Mouse (Mus musculus) cortical plate, adult 2 months (tissue): ENCODE results near the gene Ttll11. TPM values are rescaled to one million over a fixed set of nuclear protein-coding genes. Genes with fewer than 3 reads are reported as not detected.

ENCODE experiments used
- H3K27ac ChIP-seq: fragments of 200-500 bp; 2 replicates; pipeline ENCODE4 v1.5.1; 2012; ENCODE audit warnings: low read length, control low read depth, inconsistent platforms; ENCODE audit not compliant: insufficient read depth
- H3K4me1 ChIP-seq: fragments of 200-500 bp; 2 replicates; pipeline ENCODE4 v1.6.1; 2011; ENCODE audit warnings: low read length; ENCODE audit not compliant: control insufficient read depth, insufficient read depth
- H3K4me3 ChIP-seq: fragments of 200-500 bp; 2 replicates; pipeline ENCODE4 v1.5.1; 2011; ENCODE audit warnings: mild to moderate bottlenecking, low read length, control low read depth; ENCODE audit not compliant: insufficient read depth
- CTCF ChIP-seq: fragments of 200-500 bp; IDR thresholded peaks from 2 replicates; pipeline ENCODE4 v1.5.1; 2011; ENCODE audit warnings: mild to moderate bottlenecking, control low read depth, low read length; ENCODE audit not compliant: insufficient read depth; ENCODE audit errors: extremely low read depth
- POLR2A ChIP-seq: fragments of 200-500 bp; IDR thresholded peaks from 2 replicates; pipeline ENCODE4 v1.6.1; 2011; ENCODE audit warnings: mild to moderate bottlenecking, low read length, control low read depth; ENCODE audit not compliant: insufficient read depth; ENCODE audit errors: extremely low read depth
- polyA plus RNA-seq: library from polyadenylated mRNA; depleted of rRNA; stranded (reverse); fragments of >200 nt; gene quantifications from 2 replicates; pipeline ENCODE4 v1.2.3, GENCODE M21; 2012

Ttll11 gene
- polyA plus RNA-seq, 1 experiment: 36.1 TPM

DNA sequence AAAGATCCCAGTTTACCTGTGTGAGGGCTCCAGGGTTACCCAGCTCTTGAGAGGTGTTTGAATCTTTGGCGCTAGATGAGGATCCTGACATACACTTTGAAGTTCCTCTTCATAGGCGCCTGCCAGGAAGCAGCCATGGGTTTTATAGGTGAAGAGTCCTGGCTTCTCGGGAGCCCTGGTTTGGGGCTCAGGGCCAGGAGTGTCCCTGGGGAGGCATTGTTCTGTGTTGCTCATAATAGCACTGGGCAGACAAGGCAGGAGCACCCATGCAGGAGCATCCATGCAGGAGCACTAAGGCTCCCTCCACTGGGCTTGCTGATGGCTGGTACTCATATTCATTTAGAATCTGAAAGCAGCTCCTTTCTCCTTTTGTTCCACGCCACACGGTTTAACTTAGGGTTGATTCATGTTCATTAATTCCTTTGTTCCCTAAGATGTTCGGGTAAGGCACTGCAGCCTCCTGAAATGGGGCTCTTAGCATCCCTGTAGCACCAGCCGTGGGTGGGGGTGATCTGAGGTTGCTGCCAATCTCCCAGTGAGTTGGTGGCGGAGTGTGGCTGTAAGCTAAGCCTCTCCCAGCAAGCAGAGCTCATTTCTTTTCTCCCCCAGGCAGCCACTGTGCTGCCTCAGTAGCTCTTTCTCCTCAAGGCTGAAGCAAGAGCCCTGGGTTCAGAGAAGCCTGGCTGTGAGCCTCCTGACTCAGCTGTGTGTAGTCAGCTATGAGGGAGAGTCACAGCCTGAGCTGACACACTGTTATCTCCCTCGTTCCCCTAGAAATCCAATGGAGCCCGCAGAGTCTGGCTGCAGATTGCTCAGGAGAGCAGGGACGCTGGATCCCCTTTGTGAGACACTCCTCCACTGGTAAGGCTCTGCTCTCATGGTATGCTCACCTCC lies 133.9 kb downstream of the Ttll11 start:
- no peak for TF ChIP-seq POLR2A
- TF ChIP-seq CTCF: no peak
- H3K4me1 ChIP-seq: peaks cover 8% of the 10 kb centered on the region
- no peak overlapping the region for H3K4me3 ChIP-seq
- 0 out of 2 replicates have a peak overlapping the region, but pooled peaks have one; percentile 27 for H3K27ac ChIP-seq

DNA sequence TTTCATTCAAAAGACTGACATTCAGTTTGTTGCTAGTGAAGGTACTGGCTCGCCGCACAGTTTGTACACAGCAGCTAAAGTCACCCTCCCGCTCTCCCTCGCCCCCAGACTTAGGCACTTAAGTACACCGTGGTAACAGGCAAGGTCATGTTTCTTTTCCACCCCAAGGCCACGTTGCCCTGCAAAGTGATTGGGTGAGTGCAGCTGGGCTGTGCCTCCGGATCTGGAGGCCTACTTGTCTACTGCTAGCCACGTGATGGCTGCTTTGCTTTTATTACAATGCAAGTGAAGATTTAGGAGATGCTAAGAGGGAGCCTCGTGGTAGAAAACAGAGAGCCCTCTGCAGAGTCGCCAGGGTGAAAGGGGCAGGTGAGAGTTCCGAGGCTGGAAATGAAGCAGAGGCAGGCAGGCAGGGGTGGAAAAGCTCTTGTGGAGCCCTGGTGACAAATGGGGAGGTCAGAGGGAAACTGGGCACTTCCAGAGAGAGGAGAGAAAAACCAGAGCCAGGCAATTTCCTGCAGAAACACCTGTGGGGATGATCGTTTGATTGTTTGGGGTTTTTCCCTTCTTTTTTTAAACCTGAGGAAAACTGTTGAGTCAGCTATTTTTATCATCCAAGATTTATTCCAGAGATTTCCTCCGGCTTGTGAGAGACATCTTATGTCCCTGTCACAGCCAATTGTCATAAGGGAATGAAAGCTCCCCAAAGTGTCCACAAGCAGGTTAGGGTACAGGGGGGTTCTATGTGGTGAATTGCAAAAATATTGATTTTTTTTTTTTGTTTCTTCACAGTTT lies 135.6 kb downstream of the Ttll11 start:
- TF ChIP-seq CTCF (no peak), POLR2A (no peak)
- H3K4me3 ChIP-seq: no peak overlapping the region
- peaks cover 8% of the 10 kb centered on the region for H3K4me1 ChIP-seq
- H3K27ac ChIP-seq: no peak overlapping the region

DNA sequence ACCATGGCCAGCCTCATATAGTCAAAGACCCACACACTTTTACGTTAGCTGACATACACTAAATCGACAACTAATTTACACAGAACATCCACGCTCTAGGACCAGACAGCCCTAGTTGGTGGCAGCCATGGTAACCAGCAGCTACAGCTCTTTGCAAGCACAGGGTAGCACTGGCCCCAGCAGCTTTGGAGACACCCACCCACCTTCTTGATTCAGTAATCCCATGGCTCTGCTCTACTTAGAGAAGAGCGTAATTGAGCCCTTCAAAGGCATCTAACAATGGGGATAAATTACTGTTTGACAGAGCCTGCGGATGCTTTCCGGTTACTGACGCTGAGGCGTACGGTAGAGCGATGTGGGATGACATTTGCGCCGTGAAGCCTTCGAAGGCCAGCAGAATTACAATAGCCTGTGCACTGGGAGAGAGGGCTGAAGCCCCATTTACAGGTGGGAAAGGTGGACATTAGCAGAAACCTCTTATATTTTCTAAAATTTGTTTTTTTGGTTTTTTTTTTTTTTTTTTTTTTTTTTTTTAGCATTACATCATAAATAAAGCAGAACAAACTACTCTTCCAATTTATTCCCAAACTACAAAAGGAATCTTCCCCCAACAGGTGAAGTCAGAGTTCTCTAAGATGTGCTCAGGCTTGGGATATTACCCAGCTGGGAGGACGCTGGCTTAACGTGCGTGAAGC lies 136.8 kb downstream of the Ttll11 start:
- TF ChIP-seq CTCF: no peak
- no peak for TF ChIP-seq POLR2A
- Histone ChIP-seq H3K4me3 (no peak overlapping the region), H3K4me1 (peaks cover 10% of the 10 kb centered on the region), H3K27ac (no peak overlapping the region)

DNA sequence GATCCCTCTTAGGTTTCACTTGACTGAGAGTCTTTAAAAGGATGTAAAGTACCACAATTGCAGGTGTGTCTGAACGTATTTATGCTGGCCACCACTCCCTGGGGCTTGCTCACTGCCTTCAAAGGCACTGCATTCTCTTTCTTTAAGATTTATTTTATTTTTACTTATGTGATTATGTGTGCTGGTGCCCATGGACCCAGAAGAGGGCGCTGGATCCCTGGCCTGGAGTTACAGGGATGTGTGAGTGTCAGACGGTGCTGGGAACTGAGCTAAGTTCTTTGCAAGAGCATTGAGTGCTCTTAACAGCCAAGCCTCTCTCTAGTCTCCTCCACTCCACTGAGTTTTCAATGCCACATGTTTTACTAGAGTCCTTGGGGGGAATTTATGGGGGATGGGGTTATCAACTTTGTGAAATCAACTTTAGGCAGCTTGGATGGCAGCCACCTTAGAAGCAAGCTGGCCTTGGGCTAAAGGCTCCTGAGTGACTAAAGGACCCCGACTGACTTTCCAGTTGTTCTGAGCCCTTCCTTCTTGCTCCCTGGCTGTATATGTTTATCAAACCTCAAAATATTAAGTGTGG lies 137.8 kb downstream of the Ttll11 start:
- Histone ChIP-seq H3K4me3 (no peak overlapping the region), H3K27ac (no peak overlapping the region), H3K4me1 (peaks cover 10% of the 10 kb centered on the region)
- TF ChIP-seq POLR2A: no peak
- TF ChIP-seq CTCF: no peak

DNA sequence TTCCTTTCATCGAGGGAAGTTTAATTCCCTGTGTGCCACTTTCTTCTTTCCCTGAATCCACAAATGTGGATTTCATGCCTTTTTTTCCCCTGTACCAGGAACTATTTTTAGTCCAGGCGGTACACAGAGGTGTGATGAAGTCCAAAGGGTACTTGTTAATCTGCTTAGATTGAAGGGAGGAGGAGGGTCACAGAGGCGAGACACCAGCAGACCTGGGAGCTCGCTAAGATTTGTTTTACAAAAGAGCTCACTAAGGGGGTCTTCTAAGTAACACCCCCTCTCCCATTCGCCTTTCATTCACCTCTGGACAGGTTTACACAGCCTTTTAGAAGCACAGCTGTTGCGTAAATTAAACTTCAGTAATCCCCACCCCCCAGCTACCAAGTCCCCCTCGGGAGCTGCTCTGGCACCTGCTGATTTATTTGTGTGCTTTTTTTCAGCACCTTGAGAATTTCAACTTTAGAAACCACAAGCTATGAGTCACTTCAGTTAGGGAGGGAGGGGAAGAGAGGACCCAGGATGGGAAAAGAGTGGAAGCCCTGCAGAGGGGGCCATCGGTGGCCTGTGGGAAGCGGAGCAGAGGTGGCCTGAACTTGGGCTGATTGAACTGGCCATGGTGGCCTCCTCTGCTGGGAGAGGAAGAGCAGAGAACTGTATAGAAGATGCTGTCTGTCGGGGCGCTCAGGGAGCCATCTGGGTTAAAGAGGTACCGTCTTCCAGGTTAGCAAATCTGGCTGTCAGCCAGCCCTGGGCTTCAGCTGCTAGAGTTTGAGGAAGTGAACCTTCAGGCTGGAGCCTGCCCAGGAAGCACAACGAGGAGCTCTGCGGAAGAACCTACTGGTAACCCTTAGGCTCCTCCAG lies 138.5 kb downstream of the Ttll11 start:
- H3K27ac ChIP-seq: no peak overlapping the region
- TF ChIP-seq POLR2A: no peak
- no peak for TF ChIP-seq CTCF
- peaks cover 8% of the 10 kb centered on the region for H3K4me1 ChIP-seq
- H3K4me3 ChIP-seq: no peak overlapping the region

DNA sequence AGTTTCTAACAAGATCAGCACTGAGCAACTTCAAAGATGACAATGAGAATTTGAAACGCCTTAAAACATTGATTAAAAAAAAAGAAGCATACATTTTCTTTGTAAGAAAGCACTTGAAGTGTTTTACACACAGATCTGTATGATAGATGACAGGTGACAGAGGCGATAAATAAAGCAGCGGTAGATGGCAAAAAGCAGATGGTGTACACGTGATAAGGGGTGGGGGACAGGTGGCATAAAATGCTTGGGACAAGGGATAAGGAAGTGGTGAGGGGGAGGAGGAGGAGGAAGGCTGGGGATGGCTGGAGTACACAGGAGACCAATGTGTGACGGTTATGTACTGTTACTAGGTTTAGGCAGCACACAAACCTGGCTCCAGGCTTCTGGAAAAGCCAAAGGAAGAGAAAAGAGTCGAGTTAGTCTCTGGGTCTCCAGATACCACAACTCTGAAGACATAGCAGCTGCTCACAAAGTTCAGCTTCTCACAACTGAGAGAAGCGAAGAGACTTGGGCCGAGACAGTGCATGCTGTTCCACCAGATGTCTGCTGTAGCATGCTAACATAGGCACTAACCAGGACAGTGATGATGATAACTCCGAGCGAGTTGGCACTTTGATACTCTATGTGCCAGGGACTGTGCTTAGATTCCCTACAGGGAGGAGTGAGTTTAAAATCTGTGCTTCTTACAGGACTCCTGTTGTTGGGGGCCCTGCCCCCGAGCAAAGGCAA lies 140.8 kb downstream of the Ttll11 start:
- Histone ChIP-seq H3K27ac (no peak overlapping the region), H3K4me1 (peaks cover 6% of the 10 kb centered on the region), H3K4me3 (no peak overlapping the region)
- no peak for TF ChIP-seq CTCF
- no peak for TF ChIP-seq POLR2A

DNA sequence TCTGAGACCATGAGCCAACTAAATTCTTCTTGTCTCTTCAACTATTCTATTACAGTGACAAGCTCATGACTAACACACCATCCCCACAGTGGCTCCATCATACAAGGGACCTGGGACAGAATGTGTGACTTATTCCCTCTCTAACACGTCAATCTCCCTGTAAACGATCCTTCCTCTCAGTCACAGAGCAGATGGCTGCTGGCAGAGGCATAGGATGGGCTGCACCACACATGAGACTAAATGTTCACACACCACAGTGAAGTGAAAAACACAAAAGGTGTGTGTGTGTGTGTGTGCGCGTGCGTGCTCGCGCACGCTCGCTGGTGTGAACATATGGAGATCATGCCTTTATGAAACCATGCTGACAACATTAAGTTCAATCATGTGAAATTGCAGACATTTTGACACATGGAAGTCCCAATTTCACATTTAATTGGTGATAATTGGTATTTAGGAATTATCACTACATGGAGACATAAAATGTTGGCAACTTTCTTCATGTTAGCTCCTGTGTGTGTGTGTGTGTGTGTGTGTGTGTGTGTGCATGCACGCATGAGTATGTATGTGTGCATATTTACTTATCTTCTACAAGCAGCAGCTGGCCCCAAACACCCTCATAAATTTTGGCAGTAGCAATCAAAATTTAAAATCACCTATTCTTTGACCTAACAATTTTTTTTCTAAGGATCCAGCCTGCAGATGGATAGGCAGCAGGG lies 145.4 kb downstream of the Ttll11 start:
- TF ChIP-seq CTCF (no peak), POLR2A (no peak)
- no peak overlapping the region for H3K27ac ChIP-seq
- peaks cover 2% of the 10 kb centered on the region for H3K4me1 ChIP-seq
- H3K4me3 ChIP-seq: no peak overlapping the region
